Mouse (Mus musculus): Measurements from ENCODE around the gene Mettl24. TPM values are rescaled to one million over a fixed set of nuclear protein-coding genes. Genes with fewer than 3 reads are reported as not detected.

Mettl24 gene
- total and polyA plus RNA-seq, 3 experiments: not detected

- no peak overlapping the region for H3K4me3 ChIP-seq (ENCODE audit: control insufficient read depth in 1 of 2, insufficient read depth in 1 of 2, low read depth in 2 of 2, low read length in 2 of 2)
- no peaks in the 10 kb centered on the region for H3K27me3 ChIP-seq (ENCODE audit: control insufficient read depth in 1 of 2, insufficient read depth in 2 of 2, low read length in 2 of 2)
- TF ChIP-seq JUND (IDR thresholded peaks at IDR 0.05; ENCODE audit: low read depth, low read length) (no peak), GABPA (IDR thresholded peaks at IDR 0.05; ENCODE audit: low read depth, low read length) (no peak), SMC3 (IDR thresholded peaks at IDR 0.05; ENCODE audit: low read depth, low read length) (no peak)
- no peak overlapping the region for H3K9ac ChIP-seq (ENCODE audit: control insufficient read depth, low read depth, low read length, poor library complexity, severe bottlenecking)
- peaks cover under 1 to 4% of the 10 kb centered on the region in 2 experiments; a peak in 3 of 4 replicates for H3K36me3 ChIP-seq (ENCODE audit: control insufficient read depth in 1 of 2, insufficient read depth in 2 of 2, low read length in 2 of 2)
- H3K4me1 ChIP-seq (ENCODE audit: control insufficient read depth in 1 of 2, insufficient read depth in 2 of 2, low read length in 2 of 2): no peaks in the 10 kb centered on the region
- H3K27ac ChIP-seq (ENCODE audit: control insufficient read depth, low read depth, low read length): no peak overlapping the region
- peaks cover 3% of the 10 kb centered on the region; the same call in 1 of the 2 replicates for H3K79me2 ChIP-seq (ENCODE audit: control insufficient read depth, insufficient read depth, low read length, poor library complexity)
- H3K9me3 ChIP-seq (replicated peaks; ENCODE audit: insufficient read depth, low read length): no peaks in the 10 kb centered on the region
- no peak for DNase-seq (ENCODE audit: low read depth, low spot score)
Measured at GRCm38 (mm10) chr10:40856703-40857102, 173.6 kb downstream of the Mettl24 start.

- H3K9me3 ChIP-seq (replicated peaks; ENCODE audit: insufficient read depth, low read length): no peaks in the 10 kb centered on the region
- peaks cover 3% of the 10 kb centered on the region; the same call in 1 of the 2 replicates for H3K79me2 ChIP-seq (ENCODE audit: control insufficient read depth, insufficient read depth, low read length, poor library complexity)
- TF ChIP-seq TCF12 (IDR thresholded peaks at IDR 0.05; ENCODE audit: low read depth, low read length): no peak
- TF ChIP-seq CHD1 (IDR thresholded peaks at IDR 0.05; ENCODE audit: low read depth, low read length): no peak
- TF ChIP-seq ZC3H11A (IDR thresholded peaks at IDR 0.05; ENCODE audit: low read depth, low read length): no peak
- TF ChIP-seq JUND (IDR thresholded peaks at IDR 0.05; ENCODE audit: low read depth, low read length): no peak
- no peak for TF ChIP-seq POLR2AphosphoS5 (IDR thresholded peaks at IDR 0.05; ENCODE audit: borderline replicate concordance, low read depth, low read length)
- TF ChIP-seq NELFE (IDR thresholded peaks at IDR 0.05; ENCODE audit: low read depth, low read length): no peak
- TF ChIP-seq MAX (IDR thresholded peaks at IDR 0.05; ENCODE audit: low read length): no peak
- no peak for TF ChIP-seq MXI1 (IDR thresholded peaks at IDR 0.05; ENCODE audit: low read depth, low read length)
- no peak for TF ChIP-seq USF1 (IDR thresholded peaks at IDR 0.05; ENCODE audit: low read depth, low read length)
- no peak for TF ChIP-seq GATA1 (IDR thresholded peaks at IDR 0.05; ENCODE audit: low read depth, low read length)
- TF ChIP-seq UBTF (IDR thresholded peaks at IDR 0.05; ENCODE audit: borderline replicate concordance, insufficient read depth, low read depth, low read length): no peak
- no peak for TF ChIP-seq POLR2A (IDR thresholded peaks at IDR 0.05; ENCODE audit: control insufficient read depth in 1 of 2, insufficient read depth in 1 of 2, low read depth in 1 of 2, low read length in 2 of 2, poor library complexity in 1 of 2)
- TF ChIP-seq POLR2AphosphoS2 (IDR thresholded peaks at IDR 0.05; ENCODE audit: low read length): no peak
- TF ChIP-seq USF2 (IDR thresholded peaks at IDR 0.05; ENCODE audit: borderline replicate concordance in 1 of 2, insufficient read depth in 1 of 2, low read depth in 1 of 2, low read length in 2 of 2): no peak
- TF ChIP-seq MAFK (IDR thresholded peaks at IDR 0.05; ENCODE audit: borderline replicate concordance, low read depth, low read length): no peak
- TF ChIP-seq CHD2 (IDR thresholded peaks at IDR 0.05; ENCODE audit: low read length): no peak
- no peak for TF ChIP-seq E2F4 (IDR thresholded peaks at IDR 0.05; ENCODE audit: borderline replicate concordance, low read depth, low read length)
- no peak for TF ChIP-seq ZNF384 (IDR thresholded peaks at IDR 0.05; ENCODE audit: low read depth, low read length)
- no peak for TF ChIP-seq ZKSCAN1 (IDR thresholded peaks at IDR 0.05; ENCODE audit: low read depth, low read length)
- H3K4me1 ChIP-seq (ENCODE audit: control insufficient read depth in 1 of 2, insufficient read depth in 2 of 2, low read length in 2 of 2): no peaks in the 10 kb centered on the region
- DNase-seq (ENCODE audit: low read depth, low spot score): no peak
- H3K4me3 ChIP-seq (ENCODE audit: control insufficient read depth in 1 of 2, insufficient read depth in 1 of 2, low read depth in 2 of 2, low read length in 2 of 2): no peak overlapping the region
- no peak overlapping the region for H3K9ac ChIP-seq (ENCODE audit: control insufficient read depth, low read depth, low read length, poor library complexity, severe bottlenecking)
- H3K27ac ChIP-seq (ENCODE audit: control insufficient read depth, low read depth, low read length): no peak overlapping the region
- H3K27me3 ChIP-seq (ENCODE audit: control insufficient read depth in 1 of 2, insufficient read depth in 2 of 2, low read length in 2 of 2): no peaks in the 10 kb centered on the region
- peaks cover 0 to 4% of the 10 kb centered on the region in 2 experiments; a peak in 2 of 4 replicates for H3K36me3 ChIP-seq (ENCODE audit: control insufficient read depth in 1 of 2, insufficient read depth in 2 of 2, low read length in 2 of 2)
Measured at GRCm38 (mm10) chr10:40857599-40857998, 174.5 kb downstream of the Mettl24 start.

Other genes starting within 250 kb of the Mettl24 start
- gene Slc22a16, start 112.9 kb upstream of the Mettl24 start, total RNA-seq (2012; rRNA removed): not detected in 2 replicates
- not detected for gene Slc22a16, start 112.9 kb upstream of the Mettl24 start, polyA plus RNA-seq (2012; ENCODE audit: insufficient read depth in 1 of 2, insufficient read length in 2 of 2, low read depth in 1 of 2, low replicate concordance in 2 of 2, missing spikeins in 1 of 2)
- not detected in 2 replicates for gene Ddo, start 53.3 kb upstream of the Mettl24 start, total RNA-seq (2012; rRNA removed)
- under 1 TPM in 1 of 2 experiments, not detected in 1; 0.04 TPM for gene Ddo, start 53.3 kb upstream of the Mettl24 start, polyA plus RNA-seq (2012; ENCODE audit: insufficient read depth in 1 of 2, insufficient read length in 2 of 2, low read depth in 1 of 2, low replicate concordance in 2 of 2, missing spikeins in 1 of 2)
- 11.9 and 12.8 TPM in 2 replicates for gene Cdc40, start 200.0 kb downstream of the Mettl24 start, total RNA-seq (2012; rRNA removed)
- 10 to 100 TPM; 35.5 to 68.5 TPM for gene Cdc40, start 200.0 kb downstream of the Mettl24 start, polyA plus RNA-seq (2012; ENCODE audit: insufficient read depth in 1 of 2, insufficient read length in 2 of 2, low read depth in 1 of 2, low replicate concordance in 2 of 2, missing spikeins in 1 of 2)
- gene Wasf1, start 200.2 kb downstream of the Mettl24 start, total RNA-seq (2012; rRNA removed): 1.6 and 2.0 TPM in 2 replicates
- gene Wasf1, start 200.2 kb downstream of the Mettl24 start, polyA plus RNA-seq (2012; ENCODE audit: insufficient read depth in 1 of 2, insufficient read length in 2 of 2, low read depth in 1 of 2, low replicate concordance in 2 of 2, missing spikeins in 1 of 2): 10 to 100 TPM in 1 of 2 experiments, not detected in 1; 14.4 TPM

Measured in MEL (cell line).